Mouse (Mus musculus): ENCODE results near the gene Pgpep1l. TPM values are rescaled to one million over a fixed set of nuclear protein-coding genes. Genes with fewer than 3 reads are reported as not detected.

Gene Pgpep1l
- polyA plus RNA-seq, 1 experiment from 2014 or later: not detected

DNA sequence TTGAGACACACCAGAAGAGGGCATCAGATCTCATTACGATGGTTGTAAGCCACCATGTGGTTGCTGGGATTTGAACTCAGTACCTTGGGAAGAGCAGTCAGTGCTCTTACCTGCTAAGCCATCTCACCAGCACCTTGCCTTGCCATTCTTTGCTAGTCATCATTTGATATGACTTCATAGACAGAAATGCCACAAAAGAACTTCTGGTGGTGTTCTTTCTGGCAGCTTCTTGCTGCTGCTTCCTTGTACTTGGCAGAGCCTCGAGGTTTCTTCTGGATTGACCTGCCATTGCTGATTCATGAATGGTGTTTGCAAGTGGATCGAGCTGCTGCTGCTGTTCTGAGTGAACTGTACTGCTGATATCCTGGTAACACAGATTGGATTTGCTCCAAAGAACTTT, 13.1 kb downstream of the Pgpep1l start:
- H3K27ac ChIP-seq (ENCODE audit: low read length): no peak overlapping the region
- no peaks in the 10 kb centered on the region for H3K27me3 ChIP-seq (replicated peaks; ENCODE audit: control insufficient read depth, insufficient read depth, low read length)
- H3K9ac ChIP-seq (replicated peaks; ENCODE audit: low read depth, low read length): no peak overlapping the region
- H3K4me3 ChIP-seq (replicated peaks; ENCODE audit: low read length): no peak overlapping the region
- no peak overlapping the region for H3K4me2 ChIP-seq (ENCODE audit: low read length)
- ATAC-seq: no peak
- no peaks in the 10 kb centered on the region for H3K36me3 ChIP-seq (ENCODE audit: control insufficient read depth, insufficient read depth)
- peaks cover 3% of the 10 kb centered on the region; the same call in 1 of the 2 replicates for H3K9me3 ChIP-seq (ENCODE audit: control insufficient read depth, low read length)
- no peaks in the 10 kb centered on the region for H3K4me1 ChIP-seq (replicated peaks; ENCODE audit: control insufficient read depth, insufficient read depth, low read length)
- WGBS: 90% methylated on average over 3 of the region's 3 CpGs

DNA sequence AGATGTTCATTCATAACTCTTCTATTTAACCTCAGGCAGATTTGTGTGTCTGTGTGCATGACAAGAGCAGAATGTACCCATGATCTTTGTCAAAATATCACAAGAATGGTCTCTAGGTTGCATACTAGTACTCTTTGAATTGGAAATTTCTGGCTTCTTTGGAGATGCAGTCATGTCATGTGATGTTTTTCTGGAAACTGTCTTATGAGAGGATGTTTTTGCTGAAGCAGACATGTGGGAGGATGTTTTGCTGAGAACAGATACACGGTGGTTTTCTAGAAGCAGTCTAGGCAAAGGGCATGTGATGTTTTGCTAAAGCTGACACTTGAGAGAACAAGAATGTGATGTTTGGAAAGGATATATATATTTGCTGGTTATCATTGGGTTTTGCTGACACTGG, 13.6 kb downstream of the Pgpep1l start:
- ATAC-seq: no peak
- H3K9ac ChIP-seq (replicated peaks; ENCODE audit: low read depth, low read length): no peak overlapping the region
- 86% methylated on average over 1 of the region's 1 CpGs for WGBS
- no peaks in the 10 kb centered on the region for H3K4me1 ChIP-seq (replicated peaks; ENCODE audit: control insufficient read depth, insufficient read depth, low read length)
- no peak overlapping the region for H3K27ac ChIP-seq (ENCODE audit: low read length)
- peaks cover 3% of the 10 kb centered on the region; the same call in 1 of the 2 replicates for H3K9me3 ChIP-seq (ENCODE audit: control insufficient read depth, low read length)
- H3K4me2 ChIP-seq (ENCODE audit: low read length): no peak overlapping the region
- no peak overlapping the region for H3K4me3 ChIP-seq (replicated peaks; ENCODE audit: low read length)
- H3K27me3 ChIP-seq (replicated peaks; ENCODE audit: control insufficient read depth, insufficient read depth, low read length): no peaks in the 10 kb centered on the region
- no peaks in the 10 kb centered on the region for H3K36me3 ChIP-seq (ENCODE audit: control insufficient read depth, insufficient read depth)

DNA sequence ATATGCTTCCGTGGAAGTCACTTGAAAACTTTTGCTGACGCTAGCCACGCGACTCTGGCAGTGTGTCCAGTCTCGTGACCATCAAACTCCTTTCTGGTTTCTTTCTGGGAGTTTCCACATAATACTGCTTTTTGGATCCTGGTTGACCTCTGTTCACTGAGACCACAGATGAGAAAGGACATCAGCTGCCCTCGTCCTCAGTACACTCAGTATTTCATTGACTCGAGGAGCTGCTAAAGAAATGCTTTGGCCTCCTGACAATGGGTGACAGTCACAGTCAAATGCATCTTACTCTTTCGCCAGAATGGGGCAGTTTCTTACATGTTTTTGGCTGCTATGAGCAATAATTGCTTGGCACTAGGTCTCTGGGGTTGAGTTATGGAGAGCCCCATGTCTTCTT, 17.8 kb downstream of the Pgpep1l start:
- WGBS: 80% methylated on average over 8 of the region's 8 CpGs
- H3K9ac ChIP-seq (replicated peaks; ENCODE audit: low read depth, low read length): no peak overlapping the region
- no peak overlapping the region for H3K27ac ChIP-seq (ENCODE audit: low read length)
- H3K36me3 ChIP-seq (ENCODE audit: control insufficient read depth, insufficient read depth): no peaks in the 10 kb centered on the region
- no peaks in the 10 kb centered on the region for H3K27me3 ChIP-seq (replicated peaks; ENCODE audit: control insufficient read depth, insufficient read depth, low read length)
- H3K9me3 ChIP-seq (ENCODE audit: control insufficient read depth, low read length): peaks cover 3% of the 10 kb centered on the region; the same call in 1 of the 2 replicates
- H3K4me2 ChIP-seq (ENCODE audit: low read length): no peak overlapping the region
- H3K4me3 ChIP-seq (replicated peaks; ENCODE audit: low read length): no peak overlapping the region
- no peaks in the 10 kb centered on the region for H3K4me1 ChIP-seq (replicated peaks; ENCODE audit: control insufficient read depth, insufficient read depth, low read length)
- no peak for ATAC-seq

DNA sequence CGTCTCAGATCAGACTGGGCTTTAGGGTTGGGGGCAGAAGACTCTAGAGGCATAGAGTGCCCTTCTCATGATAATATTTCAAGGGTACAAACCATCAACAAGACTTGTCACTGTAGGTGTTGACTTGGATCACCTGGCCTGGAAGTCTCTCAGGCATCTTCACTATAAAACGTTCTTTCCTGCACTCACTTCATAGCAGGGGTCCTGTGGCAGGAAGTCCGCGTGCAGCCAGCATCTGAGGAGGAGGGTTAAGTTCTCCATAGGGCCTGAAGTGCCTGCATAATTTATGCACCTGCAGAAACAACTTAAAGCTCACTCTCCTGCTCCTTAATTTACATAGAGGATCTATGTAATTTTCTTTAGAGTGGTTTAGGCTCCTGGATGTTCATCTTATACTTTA, 18.4 kb downstream of the Pgpep1l start:
- H3K9ac ChIP-seq (replicated peaks; ENCODE audit: low read depth, low read length): no peak overlapping the region
- no peak overlapping the region for H3K4me3 ChIP-seq (replicated peaks; ENCODE audit: low read length)
- no peaks in the 10 kb centered on the region for H3K4me1 ChIP-seq (replicated peaks; ENCODE audit: control insufficient read depth, insufficient read depth, low read length)
- H3K36me3 ChIP-seq (ENCODE audit: control insufficient read depth, insufficient read depth): no peaks in the 10 kb centered on the region
- no peak for ATAC-seq
- WGBS: 49% methylated on average over 4 of the region's 4 CpGs
- H3K4me2 ChIP-seq (ENCODE audit: low read length): no peak overlapping the region
- no peaks in the 10 kb centered on the region for H3K27me3 ChIP-seq (replicated peaks; ENCODE audit: control insufficient read depth, insufficient read depth, low read length)
- peaks cover 3% of the 10 kb centered on the region; the same call in 1 of the 2 replicates for H3K9me3 ChIP-seq (ENCODE audit: control insufficient read depth, low read length)
- H3K27ac ChIP-seq (ENCODE audit: low read length): no peak overlapping the region

DNA sequence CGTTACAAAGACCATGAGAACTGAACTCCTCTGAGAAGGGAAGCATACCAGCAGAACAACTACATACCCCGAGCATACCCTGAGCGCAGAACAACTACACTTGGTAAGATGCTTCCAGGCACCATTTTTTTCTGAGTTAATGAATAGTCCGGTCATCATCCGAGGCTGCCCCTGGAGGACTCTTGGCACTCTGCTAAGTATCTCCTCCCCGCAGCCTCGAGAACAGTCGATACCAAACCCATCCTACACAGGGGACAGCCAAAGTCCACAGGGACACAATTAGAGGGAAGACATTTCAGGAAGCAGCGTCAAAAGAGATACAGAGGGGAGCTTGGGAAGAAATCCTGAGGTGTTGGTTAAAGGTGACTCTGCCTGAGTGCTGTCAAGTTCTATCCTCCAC, 22.8 kb downstream of the Pgpep1l start:
- Histone ChIP-seq H3K9ac (replicated peaks; ENCODE audit: low read depth, low read length) (no peak overlapping the region), H3K27me3 (replicated peaks; ENCODE audit: control insufficient read depth, insufficient read depth, low read length) (no peaks in the 10 kb centered on the region), H3K36me3 (ENCODE audit: control insufficient read depth, insufficient read depth) (0 out of 2 replicates have a peak, but pooled peaks cover 2% of the 10 kb centered on the region), H3K4me3 (replicated peaks; ENCODE audit: low read length) (no peak overlapping the region), H3K4me1 (replicated peaks; ENCODE audit: control insufficient read depth, insufficient read depth, low read length) (no peaks in the 10 kb centered on the region), H3K4me2 (ENCODE audit: low read length) (no peak overlapping the region), H3K9me3 (ENCODE audit: control insufficient read depth, low read length) (no peaks in the 10 kb centered on the region), H3K27ac (ENCODE audit: low read length) (no peak overlapping the region)
- WGBS: 84% methylated on average over 9 of the region's 9 CpGs
- ATAC-seq: no peak

DNA sequence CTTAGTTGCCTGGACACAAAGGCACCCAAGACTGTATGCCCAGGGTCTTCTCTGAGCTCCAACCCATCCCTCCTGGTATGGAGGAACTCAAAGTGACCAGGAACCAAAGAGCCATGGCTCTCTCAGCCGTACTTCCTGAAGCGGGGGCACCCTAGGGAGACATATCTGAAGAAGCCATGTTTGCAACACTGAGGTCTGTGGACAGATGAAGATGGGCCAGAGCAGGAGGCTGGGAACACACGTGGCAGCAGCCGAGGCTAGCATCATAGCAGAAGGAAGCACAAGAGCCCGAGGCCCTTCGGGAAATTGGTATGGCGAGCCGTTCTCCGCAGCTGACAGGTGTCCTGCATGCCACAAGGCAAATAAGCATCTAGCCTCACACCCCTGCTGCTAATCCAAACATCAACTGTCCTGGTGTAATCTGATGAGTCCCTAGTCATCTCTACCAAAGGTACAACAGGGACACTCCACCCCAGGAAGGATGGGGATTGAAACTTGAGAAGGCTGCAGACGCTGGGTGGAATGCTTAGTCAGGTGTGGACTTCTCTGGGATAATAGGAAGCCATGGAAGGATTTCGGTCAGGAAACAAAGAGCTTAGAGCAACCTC, 24.7 kb downstream of the Pgpep1l start:
- Histone ChIP-seq H3K27ac (ENCODE audit: low read length) (no peak overlapping the region), H3K27me3 (replicated peaks; ENCODE audit: control insufficient read depth, insufficient read depth, low read length) (no peaks in the 10 kb centered on the region), H3K4me2 (ENCODE audit: low read length) (no peak overlapping the region), H3K4me1 (replicated peaks; ENCODE audit: control insufficient read depth, insufficient read depth, low read length) (no peaks in the 10 kb centered on the region; the same call in 1 of the 2 replicates), H3K36me3 (ENCODE audit: control insufficient read depth, insufficient read depth) (0 out of 2 replicates have a peak, but pooled peaks cover 2% of the 10 kb centered on the region), H3K9ac (replicated peaks; ENCODE audit: low read depth, low read length) (no peak overlapping the region), H3K4me3 (replicated peaks; ENCODE audit: low read length) (no peak overlapping the region), H3K9me3 (ENCODE audit: control insufficient read depth, low read length) (no peaks in the 10 kb centered on the region)
- WGBS: 68% methylated on average over 11 of the region's 11 CpGs
- no peak for ATAC-seq

DNA sequence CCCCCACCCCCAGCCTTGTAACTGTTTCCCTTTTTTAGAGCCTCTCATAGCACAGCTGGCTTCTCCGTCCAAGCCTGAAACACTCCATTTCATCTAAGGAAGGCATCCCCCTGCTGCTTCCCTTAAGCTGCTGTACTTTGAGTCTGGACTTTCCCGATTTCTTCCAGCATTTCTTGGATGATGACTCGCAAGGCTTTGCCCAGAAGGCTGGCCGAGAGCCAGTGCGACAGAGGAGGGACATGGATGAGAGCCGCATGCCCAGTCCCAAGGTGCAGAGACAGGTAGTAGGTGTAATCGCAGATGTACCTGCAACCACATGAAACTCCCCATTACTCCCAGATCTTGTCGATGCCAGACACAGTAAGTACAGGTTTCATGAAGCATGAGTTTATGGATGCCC, 27.2 kb downstream of the Pgpep1l start:
- Histone ChIP-seq H3K4me2 (ENCODE audit: low read length) (no peak overlapping the region), H3K4me3 (replicated peaks; ENCODE audit: low read length) (no peak overlapping the region), H3K36me3 (ENCODE audit: control insufficient read depth, insufficient read depth) (0 out of 2 replicates have a peak, but pooled peaks cover 2% of the 10 kb centered on the region), H3K27ac (ENCODE audit: low read length) (no peak overlapping the region), H3K9me3 (ENCODE audit: control insufficient read depth, low read length) (no peaks in the 10 kb centered on the region), H3K4me1 (replicated peaks; ENCODE audit: control insufficient read depth, insufficient read depth, low read length) (peaks cover 4% of the 10 kb centered on the region), H3K9ac (replicated peaks; ENCODE audit: low read depth, low read length) (no peak overlapping the region), H3K27me3 (replicated peaks; ENCODE audit: control insufficient read depth, insufficient read depth, low read length) (no peaks in the 10 kb centered on the region)
- no peak for ATAC-seq
- 76% methylated on average over 8 of the region's 8 CpGs for WGBS

DNA sequence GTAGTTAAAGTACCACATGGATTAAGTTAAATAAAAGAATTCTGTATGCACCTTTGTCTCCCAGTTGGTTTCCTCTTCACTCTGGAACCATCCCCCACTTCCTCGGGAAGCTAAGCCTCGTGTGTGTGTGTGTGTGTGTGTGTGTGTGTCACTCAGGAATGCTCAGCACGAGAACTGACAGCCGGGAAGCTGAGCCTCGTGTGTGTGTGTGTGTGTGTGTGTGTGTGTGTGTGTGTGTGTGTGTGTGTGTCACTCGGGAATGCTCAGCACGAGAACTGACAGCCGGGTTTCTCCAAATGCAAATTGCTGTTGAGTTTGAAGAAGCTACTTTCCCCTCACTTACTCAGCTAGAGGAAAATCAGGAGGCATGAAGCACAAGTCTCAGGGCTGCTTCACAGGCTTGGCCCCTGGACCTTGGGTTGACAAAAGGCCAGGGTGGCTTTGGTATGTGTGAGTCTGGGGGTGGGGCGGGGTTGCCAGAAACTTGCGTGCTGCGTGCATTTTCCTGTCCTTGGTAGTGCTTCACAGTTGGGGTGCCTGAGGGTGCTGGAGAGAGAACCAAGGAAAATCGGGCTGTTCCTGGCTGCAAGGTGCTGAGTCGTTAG, 30.3 kb downstream of the Pgpep1l start:
- Histone ChIP-seq H3K36me3 (ENCODE audit: control insufficient read depth, insufficient read depth) (peaks cover 7% of the 10 kb centered on the region), H3K4me3 (replicated peaks; ENCODE audit: low read length) (no peak overlapping the region), H3K27me3 (replicated peaks; ENCODE audit: control insufficient read depth, insufficient read depth, low read length) (no peaks in the 10 kb centered on the region), H3K4me2 (ENCODE audit: low read length) (no peak overlapping the region), H3K27ac (ENCODE audit: low read length) (no peak overlapping the region), H3K9ac (replicated peaks; ENCODE audit: low read depth, low read length) (no peak overlapping the region), H3K4me1 (replicated peaks; ENCODE audit: control insufficient read depth, insufficient read depth, low read length) (peaks cover 12% of the 10 kb centered on the region), H3K9me3 (ENCODE audit: control insufficient read depth, low read length) (no peaks in the 10 kb centered on the region)
- peak; percentile 50 for ATAC-seq
- 21% methylated on average over 13 of the region's 13 CpGs for WGBS

DNA sequence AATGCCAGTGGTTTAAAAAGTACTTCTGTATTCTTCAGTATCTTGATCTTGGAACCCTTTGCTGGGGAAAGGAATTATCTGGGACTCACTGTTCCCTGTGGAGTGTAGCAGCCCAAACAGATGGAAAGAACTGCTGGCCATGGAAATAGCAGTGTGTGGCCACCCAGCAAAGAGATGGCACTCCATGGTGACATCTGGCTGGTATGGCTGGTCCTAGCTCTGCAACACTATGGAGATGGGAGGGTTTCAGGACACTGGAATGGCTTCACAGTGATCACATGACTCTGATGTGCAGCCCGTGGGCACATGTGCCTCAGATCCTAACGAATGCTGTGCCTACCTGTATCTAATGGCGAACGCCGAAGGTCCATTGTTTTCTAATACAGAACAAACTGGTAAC, 31.5 kb downstream of the Pgpep1l start:
- Histone ChIP-seq H3K36me3 (ENCODE audit: control insufficient read depth, insufficient read depth) (peaks cover 6% of the 10 kb centered on the region), H3K9me3 (ENCODE audit: control insufficient read depth, low read length) (no peaks in the 10 kb centered on the region), H3K4me3 (replicated peaks; ENCODE audit: low read length) (no peak overlapping the region), H3K27me3 (replicated peaks; ENCODE audit: control insufficient read depth, insufficient read depth, low read length) (no peaks in the 10 kb centered on the region), H3K27ac (ENCODE audit: low read length) (no peak overlapping the region), H3K4me2 (ENCODE audit: low read length) (no peak overlapping the region), H3K9ac (replicated peaks; ENCODE audit: low read depth, low read length) (no peak overlapping the region), H3K4me1 (replicated peaks; ENCODE audit: control insufficient read depth, insufficient read depth, low read length) (peaks cover 17% of the 10 kb centered on the region)
- 78% methylated on average over 5 of the region's 5 CpGs for WGBS
- ATAC-seq: no peak
